In the genomic region with DNA sequence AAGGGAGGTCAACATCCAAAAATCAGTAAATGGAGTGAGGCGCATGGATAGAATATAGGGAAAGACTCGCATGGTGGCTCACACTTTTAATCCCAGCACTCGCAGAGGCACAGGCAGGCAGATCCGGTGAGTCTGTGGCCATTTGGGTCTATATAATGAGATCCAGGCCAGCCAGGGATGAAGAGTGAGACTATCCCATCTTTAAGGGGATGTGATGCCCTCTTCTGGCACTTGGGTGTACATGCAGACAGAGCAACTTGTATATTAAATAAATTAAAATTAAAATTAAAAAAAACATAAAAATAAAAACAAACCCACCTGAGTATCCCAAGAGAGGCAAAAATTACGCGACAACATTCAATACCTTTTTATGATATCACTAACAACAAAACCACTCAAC, we compare ENCODE assay signal across 1 mouse cellular context.
TF ChIP-seq lines count a peak whose summit lies in the region.

No protein-coding gene starts in this region.

TF ChIP-seq in CH12.LX, 34 proteins besides CTCF, POLR2A, EP300 and RAD21:
- TF ChIP-seq SMC3 (IDR thresholded peaks at IDR 0.05; ENCODE audit: low read depth, low read length), result 0 out of 2 replicates have a peak, but pooled peaks have one; percentile 7
- TF ChIP-seq POLR2AphosphoS2 (IDR thresholded peaks at IDR 0.05; ENCODE audit: low read depth, low read length), result no peak
- TF ChIP-seq MAFK (IDR thresholded peaks at IDR 0.05; ENCODE audit: insufficient replicate concordance, low read length), result no peak
